Mouse (Mus musculus): ENCODE results near the gene Gm20388.

The Gm20388 gene

GRCm38 (mm10) chr8:123961371-123961770, 4050.7 kb downstream of the Gm20388 start:
- DNase-seq (ENCODE audit: low read depth, low spot score): no peak

DNA sequence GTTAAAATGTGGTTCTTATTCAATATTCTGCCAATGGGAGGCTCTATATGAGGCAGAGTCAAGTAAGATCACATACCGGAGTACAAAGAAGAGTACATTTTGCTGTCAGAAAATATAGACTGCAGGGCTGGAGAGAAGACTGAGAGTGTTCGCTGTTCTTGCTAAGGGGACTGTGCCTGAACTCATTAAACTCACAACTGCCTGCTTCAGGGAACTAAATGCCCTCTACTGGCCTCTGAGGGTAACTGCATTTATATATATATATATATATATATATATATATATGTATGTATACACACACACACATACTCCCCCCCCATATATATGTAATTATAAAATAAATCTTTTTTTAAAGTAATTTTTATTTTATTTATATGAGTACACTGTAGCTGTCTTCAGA, 4056.3 kb downstream of the Gm20388 start:
- DNase-seq (ENCODE audit: low read depth, low spot score): peak; percentile 48

DNA sequence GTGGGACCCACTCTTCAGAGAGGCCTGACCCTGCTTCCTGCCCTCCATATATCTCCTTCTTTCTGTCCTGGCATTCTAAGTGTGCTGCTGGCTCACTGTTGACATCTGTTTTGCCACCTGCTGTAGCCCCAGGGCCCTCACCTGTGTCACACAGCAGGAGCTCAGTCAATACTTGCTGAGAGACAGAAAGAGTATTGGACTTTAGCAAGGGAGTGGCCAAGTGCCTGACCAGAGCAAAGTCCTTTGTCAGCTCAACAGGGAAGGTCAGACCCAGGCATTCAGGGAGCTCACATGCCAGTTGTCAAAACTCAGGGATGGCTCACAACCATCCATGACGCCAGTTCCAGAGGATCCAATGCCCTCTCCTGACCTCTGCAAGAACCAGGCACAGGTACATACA, 4062.9 kb downstream of the Gm20388 start:
- DNase-seq (ENCODE audit: low read depth, low spot score): no peak

GRCm38 (mm10) chr8:123977499-123977898, 4066.9 kb downstream of the Gm20388 start:
- DNase-seq (ENCODE audit: low read depth, low spot score): no peak

DNA sequence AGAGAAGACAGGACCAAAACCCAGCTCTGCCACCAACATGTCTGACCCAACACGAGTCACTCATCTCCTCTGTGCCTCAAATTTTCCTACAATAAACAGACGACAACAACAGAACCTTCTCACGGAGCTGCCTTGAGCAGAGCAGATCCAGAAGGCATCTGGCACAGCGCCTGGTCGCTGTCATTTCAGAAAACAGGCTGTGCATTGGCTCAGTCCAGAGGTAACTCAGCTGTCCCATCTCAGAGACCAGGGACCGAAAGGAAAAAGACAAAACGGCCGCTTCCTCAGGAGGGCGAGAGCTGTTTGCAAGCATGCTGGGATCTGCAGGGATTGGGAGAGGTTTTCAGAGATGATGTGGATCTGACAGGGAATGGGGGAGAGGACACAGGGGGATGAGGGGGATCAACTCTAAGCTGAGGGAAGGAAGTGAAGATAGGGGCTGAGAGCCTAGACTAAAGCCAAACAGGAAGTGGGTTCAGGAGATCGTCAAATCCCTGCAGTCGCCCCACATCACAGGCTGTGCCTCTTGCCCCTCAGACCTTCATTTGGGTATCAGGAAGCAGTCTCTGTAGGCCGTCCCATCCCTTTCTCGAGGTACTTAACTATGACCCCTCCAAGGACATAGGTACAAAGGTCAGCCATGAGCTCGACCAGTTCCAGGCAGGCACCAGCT, 4067.7 kb downstream of the Gm20388 start:
- peak; percentile 50 for DNase-seq (ENCODE audit: low read depth, low spot score)

- DNase-seq (ENCODE audit: low read depth, low spot score): no peak
Measured at GRCm38 (mm10) chr8:123978926-123979325, 4068.3 kb downstream of the Gm20388 start.

DNA sequence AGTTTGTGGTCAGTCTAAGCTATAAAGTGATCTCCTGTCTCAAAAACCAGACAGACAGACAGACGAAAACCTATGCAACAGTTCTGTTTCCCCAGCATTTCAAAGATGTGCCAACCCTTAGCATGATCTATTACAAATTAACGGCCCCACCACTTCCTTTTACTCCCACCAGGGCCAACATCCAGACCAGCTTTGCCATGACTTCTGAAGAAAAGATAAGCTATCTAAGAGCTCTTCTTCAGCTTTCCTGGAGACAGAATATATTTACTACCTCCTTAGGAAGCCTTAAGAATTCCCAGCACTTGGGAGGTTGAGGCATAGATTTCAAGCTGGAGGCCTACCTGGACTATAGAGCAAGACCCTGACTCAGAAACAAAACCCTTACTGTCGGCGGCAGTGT, 4069.6 kb downstream of the Gm20388 start:
- DNase-seq (ENCODE audit: low read depth, low spot score): no peak

DNA sequence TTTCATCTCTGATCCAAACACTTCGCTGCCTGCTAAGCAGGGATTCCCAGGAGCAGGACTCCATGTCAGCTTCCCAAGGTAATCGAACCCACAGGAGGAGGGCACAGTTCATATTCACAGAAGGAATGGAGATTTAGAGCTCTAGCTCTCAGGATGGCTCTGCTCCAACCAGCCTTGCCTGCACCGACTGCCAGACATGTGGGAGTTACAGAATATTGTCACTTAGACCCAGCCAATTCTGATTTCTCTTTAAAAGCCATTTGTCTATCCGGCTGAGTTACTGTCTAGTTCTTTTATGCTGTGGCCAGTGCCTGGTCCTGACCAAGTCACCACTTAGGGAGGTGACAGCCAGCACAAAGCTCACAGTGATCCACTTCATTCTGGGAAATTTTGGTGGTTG, 4071.0 kb downstream of the Gm20388 start:
- no peak for DNase-seq (ENCODE audit: low read depth, low spot score)

- DNase-seq (ENCODE audit: low read depth, low spot score): no peak
Measured at GRCm38 (mm10) chr8:123982291-123982793, 4071.7 kb downstream of the Gm20388 start.

DNA sequence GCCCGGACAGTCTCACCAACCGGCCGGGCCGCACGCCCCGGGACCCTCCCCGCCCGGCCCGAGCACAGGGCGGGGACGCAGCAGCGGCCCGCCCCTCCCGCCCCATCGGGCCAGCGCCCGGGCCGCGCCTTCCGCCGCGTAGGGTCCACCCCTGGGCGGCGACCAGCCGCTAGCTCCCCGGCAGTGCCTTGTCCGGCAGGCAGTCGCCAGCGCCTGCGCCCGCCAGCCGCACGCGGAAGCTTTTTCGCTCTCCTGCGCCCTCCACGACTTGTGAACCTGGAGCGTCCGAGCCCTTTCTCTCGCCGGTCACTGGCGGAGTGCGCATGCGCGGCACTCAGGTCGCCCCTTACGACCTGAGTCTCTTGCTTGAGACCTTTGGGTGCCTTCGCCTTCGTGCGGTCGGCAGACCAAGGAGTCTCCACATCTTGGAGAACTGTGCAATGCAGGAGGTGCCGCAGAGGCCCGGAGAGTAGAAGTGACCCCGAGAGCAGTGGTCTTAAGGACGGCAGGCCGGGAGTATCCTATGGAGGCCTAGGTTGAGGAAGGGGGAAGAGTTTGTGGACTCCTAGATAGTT, 4072.3 kb downstream of the Gm20388 start, which contains the start of gene Abcb10:
Gene Abcb10 (minus strand): TSS at position 297 of the 575 bp plus-strand sequence.
- peak; percentile 95 for DNase-seq (ENCODE audit: low read depth, low spot score)

DNA sequence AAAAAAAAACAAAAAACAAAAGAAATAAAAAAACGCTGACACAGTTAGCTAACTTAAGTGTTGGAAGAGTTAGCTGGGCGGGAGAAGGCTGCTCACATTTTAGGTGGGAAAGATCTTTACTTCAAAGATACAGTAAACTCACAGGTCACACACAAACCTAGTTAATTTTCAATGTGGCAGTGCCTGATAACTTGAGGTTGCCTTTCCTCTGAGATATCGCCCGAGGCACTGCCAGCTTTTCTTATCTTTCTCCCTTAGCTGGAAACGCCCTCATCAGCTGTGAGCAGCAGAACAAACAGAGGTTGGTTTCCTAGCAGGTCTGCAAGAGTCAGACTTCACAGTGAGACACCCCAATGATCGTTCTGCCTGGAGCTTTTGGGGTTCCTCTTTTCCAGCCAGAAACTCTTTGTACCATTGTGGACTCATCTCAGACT, 4078.0 kb downstream of the Gm20388 start:
- no peak for DNase-seq (ENCODE audit: low read depth, low spot score)

DNA sequence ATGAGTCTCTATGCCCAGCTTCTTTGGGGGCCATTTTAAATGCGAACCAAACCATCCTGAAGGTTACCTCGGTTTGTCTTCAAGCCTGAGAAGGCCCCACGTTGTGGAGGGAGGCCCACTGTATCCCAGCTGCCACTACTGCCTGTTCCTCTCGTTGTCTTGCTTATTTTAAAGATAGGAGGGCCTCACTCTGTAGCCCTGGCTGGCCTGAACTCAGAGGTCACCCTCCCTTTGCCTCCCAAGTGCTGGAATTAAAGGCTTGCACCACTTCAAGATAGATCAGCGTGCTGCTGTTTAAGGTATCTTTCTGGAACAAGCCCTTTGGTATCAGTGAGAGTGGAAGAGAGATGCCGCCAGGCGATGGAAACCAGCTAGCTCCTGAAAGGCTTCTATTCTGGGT, 4078.5 kb downstream of the Gm20388 start:
- DNase-seq (ENCODE audit: low read depth, low spot score): no peak

GRCm38 (mm10) chr8:123990277-123991049, 4079.8 kb downstream of the Gm20388 start:
- no peak for DNase-seq (ENCODE audit: low read depth, low spot score)

DNA sequence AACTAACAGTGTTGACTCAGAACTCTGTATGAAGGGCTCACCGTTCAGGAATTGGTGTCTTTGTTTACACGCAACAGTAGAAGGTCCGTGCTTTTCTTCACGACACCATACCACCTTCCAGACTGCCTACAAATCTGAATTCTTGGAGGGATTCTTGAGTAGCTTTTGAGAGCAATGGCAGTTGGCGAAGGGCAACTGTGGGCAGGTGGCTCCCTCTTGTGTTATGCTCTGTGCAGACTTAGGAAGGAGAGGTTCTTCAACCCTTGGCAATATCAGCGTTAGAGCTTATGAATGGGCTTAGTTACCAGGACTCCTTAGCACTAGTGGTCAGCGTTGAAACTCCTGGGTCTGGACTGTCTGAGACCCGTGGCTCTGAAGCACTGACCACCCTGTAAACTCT, 4081.9 kb downstream of the Gm20388 start:
- no peak for DNase-seq (ENCODE audit: low read depth, low spot score)

GRCm38 (mm10) chr8:123993597-123993996, 4083.0 kb downstream of the Gm20388 start:
- no peak for DNase-seq (ENCODE audit: low read depth, low spot score)

GRCm38 (mm10) chr8:123993997-123994396, 4083.4 kb downstream of the Gm20388 start:
- DNase-seq (ENCODE audit: low read depth, low spot score): peak; percentile 39

- DNase-seq (ENCODE audit: low read depth, low spot score): no peak
Measured at GRCm38 (mm10) chr8:123999568-123999967, 4088.9 kb downstream of the Gm20388 start.

GRCm38 (mm10) chr8:124002546-124003108, 4092.0 kb downstream of the Gm20388 start:
- DNase-seq (ENCODE audit: low read depth, low spot score): no peak

- DNase-seq (ENCODE audit: low read depth, low spot score): no peak
Measured at GRCm38 (mm10) chr8:124007829-124008228, 4097.2 kb downstream of the Gm20388 start.

- peak; percentile 64 for DNase-seq (ENCODE audit: low read depth, low spot score)
Measured at GRCm38 (mm10) chr8:124011580-124011979, 4100.9 kb downstream of the Gm20388 start.

- peak; percentile 85 for DNase-seq (ENCODE audit: low read depth, low spot score)
Measured at GRCm38 (mm10) chr8:124011989-124012586, 4101.4 kb downstream of the Gm20388 start.

DNA sequence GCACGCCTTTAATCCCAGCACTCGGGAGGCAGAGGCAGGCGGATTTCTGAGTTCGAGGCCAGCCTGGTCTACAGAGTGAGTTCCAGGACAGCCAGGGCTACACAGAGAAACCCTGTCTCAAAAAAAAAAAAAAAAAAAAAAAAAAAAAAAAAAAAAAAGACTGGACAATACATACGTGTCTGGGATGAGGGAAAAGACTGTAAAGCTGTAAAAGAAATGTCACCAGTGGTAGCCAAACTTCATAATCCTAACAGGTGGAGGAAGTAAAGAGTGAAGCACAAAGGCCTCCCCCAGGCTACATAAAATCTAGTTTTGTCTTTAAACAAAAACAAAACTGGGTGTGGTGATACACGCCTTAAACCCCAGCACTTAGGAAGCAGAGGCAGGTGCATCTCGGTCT, 4103.7 kb downstream of the Gm20388 start:
- peak; percentile 47 for DNase-seq (ENCODE audit: low read depth, low spot score)

Data from ES-CJ7 (cell line).